Mouse (Mus musculus): ENCODE results near the gene Bcl7c. TPM values are rescaled to one million over a fixed set of nuclear protein-coding genes. Genes with fewer than 3 reads are reported as not detected.
"Not testable (repeated sequence)": the region's sequence is repeated elsewhere in the genome, so short reads cannot be mapped to it uniquely, and the experiment has no call there.

The Bcl7c gene
- total RNA-seq, 2 experiments from 2014 or later = 32.7 to 39.9 TPM

DNA sequence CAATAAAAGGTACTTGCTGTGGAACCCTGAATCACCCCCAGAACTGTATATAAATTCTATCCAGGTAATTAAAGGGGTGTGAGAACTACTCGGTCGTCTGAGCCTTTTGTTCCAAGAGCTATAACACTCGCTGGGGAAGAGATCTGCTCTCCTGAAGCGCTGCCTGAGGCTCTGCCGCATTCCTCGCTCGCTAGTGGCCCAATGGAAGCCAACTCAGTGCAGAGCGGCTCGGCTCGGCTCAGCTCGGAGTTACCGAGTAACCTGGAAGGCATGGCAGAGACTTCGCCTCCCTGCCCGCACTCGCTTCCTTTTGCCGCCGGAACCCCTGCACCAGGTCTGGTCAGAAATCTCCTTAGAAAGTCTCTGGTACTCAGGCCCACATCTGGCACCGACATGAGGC lies 56.7 kb downstream of the Bcl7c start:
- no peak overlapping the region for H3K27ac ChIP-seq
- intact Hi-C loops (cut with DNase I) = no loop called here
- no peak overlapping the region for H3K4me3 ChIP-seq
- no peak for TF ChIP-seq CTCF (IDR thresholded peaks at IDR 0.05)
- DNase-seq (ENCODE audit: extremely low spot score in 1 of 2, low spot score in 2 of 2) = no peak

DNA sequence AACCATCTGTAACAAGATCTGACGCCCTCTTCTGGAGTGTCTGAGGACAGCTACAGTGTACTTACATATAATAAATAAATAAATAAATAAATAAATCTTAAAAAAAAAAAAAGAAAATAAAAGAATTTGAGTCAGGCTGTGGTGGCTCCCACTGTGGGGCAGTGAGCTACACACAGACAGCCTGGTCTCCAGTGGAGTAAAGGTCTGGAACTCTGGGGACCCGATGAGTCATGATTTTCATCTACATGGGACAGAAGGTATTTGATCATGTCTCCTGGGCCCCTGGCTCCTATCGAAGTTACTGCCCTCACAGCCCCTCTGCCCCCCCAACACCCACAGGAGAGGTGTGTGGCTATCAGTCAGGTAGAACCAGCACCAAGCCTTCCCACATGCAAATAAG lies 57.1 kb downstream of the Bcl7c start:
- no peak for DNase-seq (ENCODE audit: extremely low spot score in 1 of 2, low spot score in 2 of 2)
- H3K27ac ChIP-seq = no peak overlapping the region
- no peak overlapping the region for H3K4me3 ChIP-seq
- intact Hi-C loops (cut with DNase I) = no loop called here
- TF ChIP-seq CTCF (IDR thresholded peaks at IDR 0.05) = no peak

GRCm38 (mm10) chr7:127649206-127649605 lies 59.5 kb downstream of the Bcl7c start:
- no peak overlapping the region for H3K27ac ChIP-seq
- intact Hi-C loops (cut with DNase I) = no loop called here
- no peak overlapping the region for H3K4me3 ChIP-seq
- no peak for DNase-seq (ENCODE audit: extremely low spot score in 1 of 2, low spot score in 2 of 2)
- no peak for TF ChIP-seq CTCF (IDR thresholded peaks at IDR 0.05)

GRCm38 (mm10) chr7:127648516-127649201 lies 60.1 kb downstream of the Bcl7c start:
- Histone ChIP-seq H3K4me3 (no peak overlapping the region), H3K27ac (no peak overlapping the region)
- TF ChIP-seq CTCF (IDR thresholded peaks at IDR 0.05) = no peak
- no peak for DNase-seq (ENCODE audit: extremely low spot score in 1 of 2, low spot score in 2 of 2)
- intact Hi-C loops (cut with DNase I) = no loop called here

DNA sequence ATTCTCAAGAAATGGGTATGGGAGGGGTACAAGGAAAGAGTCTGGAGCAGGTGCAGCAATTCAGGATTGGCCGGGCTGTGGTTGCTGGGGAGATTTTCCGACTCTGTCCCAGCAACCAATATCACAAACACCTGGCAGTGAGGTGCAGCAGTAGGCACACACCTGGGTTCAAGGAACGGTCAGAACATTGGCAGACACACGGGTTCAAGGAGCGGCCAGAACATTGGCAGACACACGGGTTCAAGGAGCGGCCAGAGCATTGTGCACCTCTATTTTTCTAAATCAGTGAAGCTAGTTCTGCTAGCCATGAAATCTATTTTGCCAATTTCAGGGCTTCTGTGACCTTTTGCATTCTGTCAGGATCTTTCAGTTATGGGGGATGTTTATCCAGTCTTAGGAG lies 61.2 kb downstream of the Bcl7c start:
- DNase-seq (ENCODE audit: extremely low spot score in 1 of 2, low spot score in 2 of 2); H3K27ac ChIP-seq; H3K4me3 ChIP-seq; intact Hi-C loops (cut with DNase I): not testable (repeated sequence)

- Histone ChIP-seq H3K27ac (no peak overlapping the region), H3K4me3 (no peak overlapping the region)
- TF ChIP-seq CTCF (IDR thresholded peaks at IDR 0.05) = no peak
- DNase-seq (ENCODE audit: extremely low spot score in 1 of 2, low spot score in 2 of 2) = no peak
- intact Hi-C loops (cut with DNase I) = no loop called here
Measured at GRCm38 (mm10) chr7:127646363-127646762, 62.4 kb downstream of the Bcl7c start.

DNA sequence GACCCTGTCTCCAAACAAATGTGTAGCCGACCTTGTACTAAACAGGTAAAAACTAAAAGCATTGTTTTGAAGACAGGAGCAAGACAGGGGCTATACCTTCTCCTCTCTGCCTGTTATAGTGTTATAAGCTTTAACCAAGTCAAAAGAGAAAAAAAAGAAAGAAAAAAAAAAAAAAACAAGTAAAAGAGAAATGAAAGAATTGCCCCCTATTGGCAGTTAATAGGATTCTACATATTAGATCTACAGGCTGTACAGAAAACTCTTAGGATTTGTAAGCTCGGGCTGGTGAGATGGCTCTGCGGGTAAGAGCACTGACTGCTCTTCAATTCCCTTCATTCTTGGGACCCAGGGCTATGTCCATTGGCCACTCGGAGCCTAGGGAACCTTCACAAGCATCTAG lies 66.5 kb downstream of the Bcl7c start:
- Histone ChIP-seq H3K4me3 (no peak overlapping the region), H3K27ac (no peak overlapping the region)
- DNase-seq (ENCODE audit: extremely low spot score in 1 of 2, low spot score in 2 of 2) = no peak
- no peak; the same call in 1 of the 2 replicates for TF ChIP-seq CTCF (IDR thresholded peaks at IDR 0.05)
- intact Hi-C loops (cut with DNase I) = no loop called here

DNA sequence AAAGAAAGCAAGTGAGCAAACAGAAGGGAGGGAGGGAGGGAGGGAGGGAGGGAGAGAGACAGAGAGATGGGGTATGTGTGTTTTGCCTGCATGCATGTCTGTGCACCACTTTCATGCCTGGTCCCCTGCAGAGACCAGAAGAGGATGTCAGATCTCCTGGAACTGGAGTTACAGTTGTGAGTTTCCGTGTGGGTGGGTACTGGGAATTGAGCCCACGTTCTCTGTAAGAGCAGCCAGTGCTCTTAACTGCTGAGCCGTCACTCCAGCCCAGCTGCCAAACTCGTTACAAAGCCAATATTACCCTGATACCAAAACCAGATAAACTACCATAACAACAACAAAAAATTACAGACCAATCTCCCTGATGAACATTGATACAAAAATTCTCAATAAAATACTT lies 67.5 kb downstream of the Bcl7c start:
- no peak overlapping the region for H3K27ac ChIP-seq
- DNase-seq (ENCODE audit: extremely low spot score in 1 of 2, low spot score in 2 of 2) = no peak
- intact Hi-C loops (cut with DNase I) = no loop called here
- H3K4me3 ChIP-seq = no peak overlapping the region
- TF ChIP-seq CTCF (IDR thresholded peaks at IDR 0.05) = no peak

GRCm38 (mm10) chr7:127636963-127637362 lies 71.8 kb downstream of the Bcl7c start:
- H3K4me3 ChIP-seq = peak overlapping the region; percentile 58
- peak; percentile 77 to 79 for DNase-seq (ENCODE audit: extremely low spot score in 1 of 2, low spot score in 2 of 2)
- peak overlapping the region; percentile 66 for H3K27ac ChIP-seq
- intact Hi-C loops (cut with DNase I) = loop anchor here (5.0 kb wide), 1 partner anchor 290 kb away; the partner anchor contains the start of gene Zfp768
- no peak for TF ChIP-seq CTCF (IDR thresholded peaks at IDR 0.05)

- no peak for DNase-seq (ENCODE audit: extremely low spot score in 1 of 2, low spot score in 2 of 2)
- Histone ChIP-seq H3K27ac (no peak overlapping the region), H3K4me3 (no peak overlapping the region)
- intact Hi-C loops (cut with DNase I) = no loop called here
- TF ChIP-seq CTCF (IDR thresholded peaks at IDR 0.05) = no peak
Measured at GRCm38 (mm10) chr7:127631416-127631815, 77.3 kb downstream of the Bcl7c start.

DNA sequence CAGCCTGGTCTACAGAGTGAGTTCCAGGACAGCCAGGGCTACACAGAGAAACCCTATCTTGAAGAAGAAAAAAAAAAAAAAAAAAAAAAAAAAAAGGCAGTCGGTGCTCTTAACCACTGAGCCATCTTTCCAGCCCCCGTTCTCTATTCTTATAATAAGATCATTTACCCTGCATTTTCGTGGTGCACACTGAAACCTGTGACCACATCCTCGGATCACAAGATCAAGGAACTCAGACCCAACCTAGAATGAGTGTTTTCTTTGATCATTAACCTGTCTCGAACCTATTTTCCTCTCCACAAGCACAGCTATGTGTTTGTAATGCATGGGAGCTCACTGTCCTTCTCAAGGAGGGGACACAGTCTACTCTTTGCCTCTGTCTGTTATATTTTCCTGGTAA lies 80.1 kb downstream of the Bcl7c start:
- intact Hi-C loops (cut with DNase I) = no loop called here
- Histone ChIP-seq H3K27ac (no peak overlapping the region), H3K4me3 (no peak overlapping the region)
- no peak for TF ChIP-seq CTCF (IDR thresholded peaks at IDR 0.05)
- no peak for DNase-seq (ENCODE audit: extremely low spot score in 1 of 2, low spot score in 2 of 2)

DNA sequence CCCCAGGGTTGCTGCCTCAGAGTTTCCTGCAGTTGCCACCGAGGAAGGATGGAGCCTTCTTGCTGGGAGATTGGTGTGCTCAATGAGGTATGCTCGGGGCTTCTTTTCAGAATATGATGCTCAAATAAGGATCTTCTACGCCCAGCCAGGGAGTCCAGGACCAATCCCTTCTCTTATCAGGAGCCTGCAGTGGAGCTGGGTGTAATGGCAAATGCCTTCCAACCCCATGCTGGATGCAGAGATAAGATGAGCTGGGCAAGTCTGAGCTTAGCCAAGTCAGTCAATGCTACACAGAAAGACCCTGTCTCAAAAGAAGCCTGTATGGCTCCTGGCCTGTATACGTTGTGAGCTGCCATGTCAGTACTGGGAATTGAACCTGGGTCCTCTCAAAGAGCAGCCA lies 82.3 kb downstream of the Bcl7c start:
- TF ChIP-seq CTCF (IDR thresholded peaks at IDR 0.05) = no peak
- no peak for DNase-seq (ENCODE audit: extremely low spot score in 1 of 2, low spot score in 2 of 2)
- H3K4me3 ChIP-seq = no peak overlapping the region
- no peak overlapping the region for H3K27ac ChIP-seq
- intact Hi-C loops (cut with DNase I) = no loop called here

DNA sequence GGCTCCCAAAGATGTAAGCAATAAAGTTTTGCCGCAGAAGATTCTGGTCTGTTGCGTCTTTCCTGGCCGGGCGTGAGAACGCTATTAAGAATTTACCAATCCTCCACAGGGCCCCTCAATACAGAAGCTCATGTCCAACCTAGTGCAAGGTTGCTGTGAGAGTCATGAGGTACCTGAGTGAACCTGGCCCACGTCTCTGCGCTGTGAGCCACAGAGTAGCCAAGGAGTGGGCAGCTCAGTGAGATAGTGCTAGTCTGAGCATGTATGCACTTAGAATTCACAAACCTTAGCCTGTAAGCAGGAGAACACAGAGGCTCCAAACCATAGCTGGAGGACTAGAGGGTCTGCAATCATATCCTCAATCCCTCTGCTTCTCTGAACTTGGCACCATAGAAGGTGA lies 82.7 kb downstream of the Bcl7c start:
- DNase-seq (ENCODE audit: extremely low spot score in 1 of 2, low spot score in 2 of 2) = no peak
- no peak overlapping the region for H3K4me3 ChIP-seq
- intact Hi-C loops (cut with DNase I) = no loop called here
- H3K27ac ChIP-seq = no peak overlapping the region
- TF ChIP-seq CTCF (IDR thresholded peaks at IDR 0.05) = no peak

- H3K27ac ChIP-seq; DNase-seq (ENCODE audit: extremely low spot score in 1 of 2, low spot score in 2 of 2); H3K4me3 ChIP-seq; intact Hi-C loops (cut with DNase I): not testable (repeated sequence)
Measured at GRCm38 (mm10) chr7:127618402-127618801, 90.3 kb downstream of the Bcl7c start.
